Mouse (Mus musculus) urinary bladder, postnatal 4 days (tissue): ENCODE data around the gene Gm11985.
A peak's percentile ranks its signal among the peaks of the same experiment; 100 is the strongest.

ENCODE experiments used
- DNase-seq, 2 experiments: peaks; one replicate each; pipeline ENCODE4 v3.0.0; 2021 to 2022; ENCODE audit warnings: low spot score in 2 of 2

Gm11985 gene

DNA sequence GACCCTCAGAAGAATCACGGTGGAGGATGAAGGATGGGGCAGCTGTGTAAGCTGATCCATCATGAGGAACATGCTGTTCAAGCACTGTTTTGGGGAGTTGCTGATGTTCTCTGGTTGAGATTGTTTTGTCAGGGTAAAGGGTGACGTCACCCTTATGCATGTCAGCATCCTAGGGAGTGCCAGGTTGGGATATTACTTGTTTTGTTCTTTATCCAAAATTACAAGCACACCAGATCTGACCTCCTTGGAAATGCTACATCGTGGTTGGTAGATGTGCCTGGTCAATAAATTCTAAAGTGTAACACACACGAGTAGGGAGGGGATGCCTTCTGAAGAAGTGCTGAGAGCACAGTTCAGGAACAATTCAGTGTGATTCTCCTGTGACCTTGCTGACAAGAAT, 31.9 kb downstream of the Gm11985 start:
- no peak for DNase-seq

DNA sequence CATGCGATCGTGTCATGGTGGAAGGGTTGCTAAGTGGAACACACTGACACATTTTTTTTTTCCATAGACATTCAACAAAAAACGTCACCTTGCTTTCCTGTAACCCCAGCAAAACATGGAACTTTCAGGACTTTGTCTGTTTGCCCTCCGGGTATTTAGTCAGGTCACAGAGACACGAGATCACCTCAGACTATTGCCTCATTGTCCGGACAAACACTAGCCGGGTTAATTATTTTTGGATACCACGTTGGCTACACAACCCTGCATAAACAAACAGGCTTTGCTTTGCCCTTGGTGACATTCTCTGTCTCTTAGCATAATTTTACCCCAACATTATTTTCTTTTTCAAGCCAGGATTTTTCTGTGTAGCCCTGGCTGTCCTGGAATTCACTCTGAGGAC, 35.3 kb downstream of the Gm11985 start:
- no peak for DNase-seq

DNA sequence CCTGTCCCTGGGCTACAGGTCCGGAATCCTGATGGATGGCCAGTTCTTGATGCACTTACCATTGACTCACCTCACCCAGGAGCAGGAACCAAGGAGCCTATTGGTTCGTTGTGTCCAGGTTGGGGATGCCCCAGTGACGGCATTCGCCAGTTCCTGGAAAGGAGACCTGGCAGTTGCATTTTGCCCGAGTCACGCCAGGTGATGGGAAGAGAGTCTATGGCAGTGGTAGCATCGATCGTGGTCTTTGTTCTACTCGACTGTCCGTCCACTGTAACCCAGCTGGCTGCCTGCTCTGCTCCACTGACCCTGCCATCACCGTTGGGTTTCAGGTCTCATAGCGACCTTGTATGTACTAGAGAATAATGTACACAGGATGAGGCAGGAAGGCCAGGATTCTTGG, 36.0 kb downstream of the Gm11985 start:
- DNase-seq = no peak

DNA sequence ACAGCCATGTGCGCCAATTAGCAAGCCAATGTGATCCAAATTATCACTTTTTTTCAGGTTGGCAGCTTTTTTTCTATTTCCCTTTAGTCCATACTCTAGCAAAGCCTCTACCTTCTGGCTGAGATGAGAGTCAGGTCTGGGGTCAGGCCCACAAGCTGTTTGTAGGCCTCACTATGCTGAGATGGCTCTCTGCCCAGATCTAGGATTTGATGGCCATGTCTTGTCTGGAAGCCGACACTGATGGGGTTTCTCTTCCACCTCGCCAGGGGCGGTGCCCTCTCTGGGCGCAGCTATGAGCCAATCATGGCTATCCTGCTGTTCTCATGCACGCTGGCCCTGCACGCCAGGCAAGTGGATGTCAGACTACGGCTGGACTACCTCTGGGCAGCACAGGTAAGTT, 37.9 kb downstream of the Gm11985 start:
- DNase-seq = no peak

DNA sequence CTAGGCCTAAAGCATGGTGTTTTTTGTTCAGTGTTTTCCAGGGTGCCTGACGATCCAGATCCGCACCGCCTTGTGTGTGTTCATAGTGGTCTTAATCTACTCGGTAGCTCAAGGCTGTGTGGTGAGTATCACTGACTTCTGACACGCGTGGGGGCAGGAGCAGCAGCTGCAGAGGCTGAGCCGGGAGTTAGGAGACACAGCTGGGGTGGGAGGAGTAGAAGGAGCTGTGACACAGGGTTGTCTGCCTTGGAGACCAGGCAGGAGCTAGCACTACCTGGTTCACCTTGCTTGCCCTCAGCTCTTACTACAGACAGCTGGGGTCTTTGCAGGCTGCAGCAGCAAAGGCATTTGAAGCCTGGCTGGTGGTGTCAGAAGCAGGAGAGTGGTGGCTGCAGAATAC, 38.9 kb downstream of the Gm11985 start:
- no peak for DNase-seq

DNA sequence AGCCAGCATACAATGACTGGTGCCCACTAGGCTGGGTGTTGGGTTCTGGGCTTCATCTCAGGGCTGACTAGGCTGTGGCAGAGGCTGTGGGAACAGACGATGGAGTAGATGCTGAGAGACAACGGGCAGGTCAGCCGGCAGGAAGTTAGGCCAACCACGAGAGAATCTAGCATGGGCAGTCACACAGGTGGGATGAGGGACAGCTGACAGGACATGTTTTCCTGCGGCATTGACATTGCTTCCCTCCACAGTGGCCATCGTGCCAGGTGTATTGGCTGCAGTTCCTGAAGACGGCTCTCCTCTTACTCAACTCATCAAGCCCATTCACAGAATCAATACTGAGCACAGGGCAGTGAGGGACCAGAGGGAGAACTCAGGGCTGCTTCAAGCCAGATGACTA, 40.4 kb downstream of the Gm11985 start:
- DNase-seq = no peak

DNA sequence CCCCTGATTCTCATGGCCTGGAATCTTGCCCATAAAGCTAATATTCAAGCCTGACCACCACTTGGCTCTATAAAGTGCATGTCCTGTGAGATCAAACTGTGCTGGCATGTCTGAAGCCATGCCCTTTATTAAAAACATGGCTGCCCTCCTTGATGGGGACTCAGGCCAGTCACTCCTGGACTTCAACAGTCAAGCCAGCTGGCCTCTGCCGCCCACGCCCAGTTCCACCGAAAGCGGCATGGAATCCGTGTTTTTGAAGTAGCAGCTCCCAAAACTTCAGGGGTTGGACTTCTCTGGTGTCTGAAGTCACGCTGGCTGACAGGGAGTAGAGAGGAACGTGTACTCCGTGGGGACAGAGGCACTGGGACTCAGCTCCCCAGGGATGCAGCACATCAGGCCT, 40.8 kb downstream of the Gm11985 start:
- DNase-seq = no peak

DNA sequence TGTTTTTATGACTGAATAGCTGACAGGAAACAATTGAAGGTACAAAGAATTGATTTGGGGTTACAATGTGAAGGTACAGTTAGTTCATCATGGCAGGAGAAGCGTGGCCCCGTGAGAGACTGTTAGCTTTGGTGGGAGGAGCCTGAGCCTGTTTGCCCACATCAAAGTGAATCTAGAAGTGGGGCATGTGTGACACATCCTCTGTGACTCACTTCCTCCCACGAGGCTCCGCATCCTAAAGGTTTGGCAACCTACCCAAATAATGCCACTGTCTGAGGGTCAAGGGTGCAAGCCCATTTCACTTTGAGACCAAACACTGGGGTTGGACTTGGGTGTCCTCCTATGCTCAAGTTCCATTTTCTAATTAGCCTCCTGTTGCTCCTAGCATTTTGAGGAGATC, 43.1 kb downstream of the Gm11985 start:
- DNase-seq = no peak

DNA sequence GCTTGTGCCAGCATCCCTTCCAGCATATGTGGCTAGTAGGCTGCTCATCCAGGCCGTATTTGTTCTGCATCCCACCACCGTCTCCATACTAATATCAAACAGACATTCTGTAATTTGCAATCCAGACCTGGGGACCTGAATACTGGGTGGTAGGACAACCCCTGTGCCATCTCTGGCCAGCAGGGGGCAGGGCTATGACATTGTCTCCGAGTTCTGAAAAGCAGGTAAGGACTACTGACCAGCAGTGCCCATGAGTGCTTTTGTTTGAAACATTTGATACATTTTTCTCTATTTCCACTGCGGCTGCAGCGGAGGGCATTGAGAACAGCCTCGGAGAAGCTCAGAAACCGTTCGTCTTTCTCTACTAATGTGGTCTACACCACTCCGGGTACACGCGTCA, 44.0 kb downstream of the Gm11985 start:
- DNase-seq = no peak

DNA sequence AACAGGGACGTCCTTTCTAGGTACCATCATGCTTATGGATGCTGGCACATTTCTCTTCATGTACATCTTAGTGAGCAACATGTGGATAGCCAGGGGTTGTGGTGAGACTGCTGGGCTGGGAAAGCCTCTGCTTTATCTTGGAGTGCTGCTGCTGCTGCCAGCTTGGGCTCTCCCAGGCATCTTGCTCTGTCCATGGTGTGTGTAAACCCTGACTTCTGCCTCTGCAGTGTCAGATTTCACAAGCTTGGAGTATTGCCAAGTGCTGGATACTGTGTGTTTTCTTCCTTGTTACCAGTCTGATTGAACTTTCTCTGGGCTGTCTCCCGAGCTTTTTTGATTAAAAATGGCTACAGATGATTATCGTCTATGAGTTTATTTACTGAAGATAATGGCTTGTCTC, 45.6 kb downstream of the Gm11985 start:
- peak in 1 of 2 experiments; percentile 33 for DNase-seq

DNA sequence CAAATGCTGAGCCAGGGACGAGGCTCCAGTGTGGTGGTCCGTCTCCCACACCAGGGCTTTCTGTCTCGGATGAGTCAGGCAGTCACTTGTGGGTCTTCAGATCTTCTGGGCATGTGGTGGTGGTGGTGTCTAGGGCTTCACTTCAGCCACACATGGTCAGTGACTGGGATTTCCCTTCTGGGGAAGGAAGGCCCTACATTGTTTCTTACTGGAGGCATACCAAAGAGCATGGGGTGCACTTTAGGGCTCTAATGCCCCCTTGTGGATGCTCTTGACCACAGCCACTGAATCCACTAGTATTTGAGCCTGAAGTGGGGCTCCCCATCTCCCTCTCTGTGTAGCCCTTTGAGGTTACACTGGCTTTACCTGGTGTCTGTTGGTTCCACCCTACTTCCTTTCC, 47.9 kb downstream of the Gm11985 start:
- no peak for DNase-seq

DNA sequence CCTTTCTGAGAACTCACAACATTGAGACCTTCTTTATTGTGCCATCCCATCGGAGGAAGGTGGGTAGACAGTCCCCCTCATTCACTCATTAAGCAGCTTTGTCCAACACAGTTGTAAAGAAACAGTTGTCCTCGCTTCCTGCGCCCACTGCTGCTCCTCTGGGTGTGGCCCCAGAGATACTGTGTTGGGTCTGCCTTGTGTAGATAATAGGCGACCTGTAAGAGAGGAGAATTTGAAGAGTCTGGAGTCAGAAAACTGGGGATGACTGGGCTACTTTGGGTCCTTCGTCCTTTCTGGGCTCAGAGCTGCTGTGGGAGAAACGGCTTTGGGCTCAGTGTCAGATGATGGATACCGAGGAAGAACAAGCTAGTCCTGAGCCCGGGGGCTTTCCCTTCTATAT, 50.0 kb downstream of the Gm11985 start:
- DNase-seq = no peak

DNA sequence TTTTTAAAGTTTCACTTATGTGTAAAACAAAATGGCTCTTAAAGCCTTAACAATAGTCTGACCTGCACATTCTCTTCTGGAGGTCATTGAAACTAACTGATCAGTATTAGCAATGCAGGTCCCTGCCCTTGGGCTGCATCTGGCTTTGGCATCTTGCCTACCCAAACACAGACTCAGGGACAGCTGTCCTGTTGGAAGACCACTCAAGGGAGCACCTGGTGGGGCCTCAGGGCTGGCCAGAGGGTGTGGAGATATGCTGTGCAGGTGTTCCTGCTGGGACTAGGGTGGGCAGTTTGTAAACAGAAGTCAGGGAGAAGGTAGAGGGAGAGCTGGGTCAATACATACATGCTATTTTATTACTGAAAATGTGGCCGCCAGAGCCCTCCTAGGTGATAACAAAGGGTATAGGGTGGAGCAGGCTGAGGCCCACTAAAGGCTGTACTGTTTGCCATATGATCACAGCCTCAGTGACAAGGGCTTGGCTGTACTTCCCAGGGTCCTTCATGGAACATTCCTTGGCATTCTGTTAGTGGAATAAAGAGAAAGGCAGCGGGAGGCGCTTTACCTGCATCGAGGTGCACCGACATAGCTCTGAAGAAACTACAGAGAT, 52.0 kb downstream of the Gm11985 start:
- DNase-seq = no peak

DNA sequence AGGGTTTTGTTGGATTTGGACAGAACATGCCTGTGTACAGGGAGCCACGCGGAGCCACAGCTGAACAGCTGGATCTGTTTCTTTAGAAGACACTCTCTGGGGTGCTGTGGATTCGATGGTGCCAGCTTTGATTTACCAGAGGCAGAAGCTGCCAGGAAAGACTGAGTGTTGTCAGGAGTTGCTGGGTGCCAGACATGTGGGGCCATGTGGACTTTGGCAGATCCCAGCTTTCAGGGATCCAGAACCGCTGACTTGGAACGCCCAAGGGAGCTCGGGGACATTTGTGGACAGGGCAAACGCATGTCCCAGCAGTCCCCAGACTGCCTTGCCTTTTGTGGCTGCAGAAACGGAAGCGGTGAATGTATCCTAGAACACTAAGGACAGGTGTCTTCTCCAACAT, 52.6 kb downstream of the Gm11985 start:
- no peak for DNase-seq

DNA sequence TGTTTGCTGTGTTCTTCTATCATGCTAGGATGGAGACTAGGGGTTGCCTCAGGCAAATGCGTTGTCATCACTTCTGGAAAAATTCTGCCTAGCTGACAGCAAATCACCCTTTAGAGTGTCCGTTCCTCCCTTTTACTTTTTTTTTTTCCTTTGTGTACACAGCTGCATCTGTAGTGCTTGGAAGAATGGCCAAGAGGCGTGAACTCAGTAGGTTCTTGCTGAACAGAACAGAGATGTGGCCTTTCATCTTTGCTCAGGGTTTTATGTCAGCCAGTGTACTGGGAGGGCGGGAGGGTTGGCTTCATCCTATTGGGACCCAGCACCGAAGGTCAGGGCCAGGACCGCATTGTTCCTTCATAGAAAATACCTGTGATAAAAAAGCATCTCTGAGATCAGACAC, 53.1 kb downstream of the Gm11985 start:
- no peak for DNase-seq

DNA sequence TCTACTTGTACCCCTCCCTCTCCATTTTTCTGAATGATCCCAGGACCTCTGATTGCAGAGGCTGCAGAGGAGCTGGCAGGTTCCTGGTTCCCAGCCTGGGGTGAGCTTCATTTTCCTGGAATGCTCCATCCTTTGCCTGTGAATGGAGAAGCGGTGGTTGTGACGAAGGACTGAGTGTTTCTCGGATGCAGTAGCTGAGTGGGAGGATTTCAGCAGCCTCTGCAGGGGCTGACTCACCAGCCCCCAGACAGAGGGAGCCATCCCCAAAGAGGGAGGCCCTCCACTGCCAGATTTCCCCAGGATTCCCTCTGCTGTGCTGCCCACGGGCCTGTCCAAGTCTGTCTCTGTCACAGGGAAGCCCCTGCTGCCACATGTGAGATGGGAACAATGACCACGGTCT, 54.0 kb downstream of the Gm11985 start:
- no peak for DNase-seq

DNA sequence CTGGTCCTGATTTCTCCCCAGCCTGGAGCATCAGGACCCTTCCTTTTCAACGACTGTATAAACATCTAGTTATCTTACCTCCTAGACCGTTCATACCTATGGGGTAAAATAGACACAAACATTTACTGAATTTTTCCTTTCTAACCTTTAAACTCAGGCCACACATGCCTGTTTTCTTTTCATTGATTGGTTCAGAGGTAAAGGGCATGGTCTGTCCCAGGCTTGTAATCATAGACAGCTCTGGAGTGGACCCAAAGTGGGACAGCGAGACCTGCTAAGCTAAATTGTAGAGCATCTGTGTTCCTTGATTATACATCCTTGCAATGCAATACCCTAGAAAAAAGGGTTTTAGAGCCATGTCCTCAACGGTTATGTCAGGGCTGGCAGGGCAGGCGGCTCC, 54.6 kb downstream of the Gm11985 start:
- DNase-seq = no peak
